Mouse (Mus musculus) adrenal gland, postnatal 25 days (tissue): Measurements from ENCODE around the gene Mblac1. TPM values are rescaled to one million over a fixed set of nuclear protein-coding genes. Genes with fewer than 3 reads are reported as not detected.

Experiments used
- DNase-seq: peaks from one replicate; pipeline ENCODE4 v3.0.0; 2021; ENCODE audit warnings: mixed read lengths
- long read RNA-seq: library from polyadenylated mRNA; stranded (forward); transcript quantifications from one replicate; pipeline ENCODE4 v2.0.0, GENCODE M21; 2021
- total RNA-seq: library from RNA; stranded (reverse); gene quantifications from 2 replicates; pipeline ENCODE4 v1.2.3, GENCODE M21; 2021

Mblac1 gene
- total RNA-seq = 9.4 and 12.1 TPM in 2 replicates
- long read RNA-seq, transcript Mblac1-201 (1 exons, 1,308 nt) = major isoform, 6 of 6 reads
- long read RNA-seq, partial matches to known transcripts = 0 of 6 reads
- long read RNA-seq, other reads (novel, unspliced or antisense) = 0 of 6 reads

GRCm38 (mm10) chr5:138193771-138194727, at the start of gene Mblac1:
Gene Mblac1, plus strand, starts transcription at chr5:138194314.
- DNase-seq = peak; percentile 74

GRCm38 (mm10) chr5:138154390-138154789, 39.7 kb upstream of the Mblac1 start:
- DNase-seq = no peak

GRCm38 (mm10) chr5:138155443-138155976, 38.6 kb upstream of the Mblac1 start, which contains the start of gene Zfp113:
Gene Zfp113, minus strand, starts transcription at chr5:138155744.
- DNase-seq = peak; percentile 76

- no peak for DNase-seq
These were observed 33.8 kb upstream of the Mblac1 start for GRCm38 (mm10) chr5:138160224-138160762.

- peak; percentile 95 for DNase-seq
These were observed 33.1 kb upstream of the Mblac1 start, which contains the start of gene Cops6 for GRCm38 (mm10) chr5:138160842-138161665. Gene Cops6, plus strand, starts transcription at chr5:138161071.

- no peak for DNase-seq
These were observed 31.1 kb upstream of the Mblac1 start for GRCm38 (mm10) chr5:138163046-138163445.

GRCm38 (mm10) chr5:138163610-138164009, 30.5 kb upstream of the Mblac1 start:
- DNase-seq = no peak

- no peak for DNase-seq
These were observed 28.5 kb upstream of the Mblac1 start for GRCm38 (mm10) chr5:138165594-138165993.

GRCm38 (mm10) chr5:138170936-138171561, 23.1 kb upstream of the Mblac1 start:
- peak; percentile 97 for DNase-seq

- peak; percentile 95 for DNase-seq
These were observed 22.2 kb upstream of the Mblac1 start, which contains the start of the genes Ap4m1 and Mcm7 for GRCm38 (mm10) chr5:138171695-138172491. Gene Ap4m1, plus strand, starts transcription at chr5:138172002. Gene Mcm7, minus strand, starts transcription at chr5:138172422.

GRCm38 (mm10) chr5:138173217-138173616, 20.9 kb upstream of the Mblac1 start:
- DNase-seq = no peak

- DNase-seq = peak; percentile 81
These were observed 7.0 kb upstream of the Mblac1 start, which contains the start of the genes Taf6 and Cnpy4 for GRCm38 (mm10) chr5:138186950-138187638. Gene Taf6, minus strand, starts transcription at chr5:138187451. Gene Cnpy4, plus strand, starts transcription at chr5:138187485.

GRCm38 (mm10) chr5:138187661-138188306, 6.3 kb upstream of the Mblac1 start:
- DNase-seq = peak; percentile 31

- peak; percentile 38 for DNase-seq
These were observed 736 bp downstream of the Mblac1 start for GRCm38 (mm10) chr5:138194755-138195345.

- DNase-seq = no peak
These were observed 1.3 kb downstream of the Mblac1 start for GRCm38 (mm10) chr5:138195463-138195862.

- no peak for DNase-seq
These were observed 5.5 kb downstream of the Mblac1 start for GRCm38 (mm10) chr5:138199576-138199975.

GRCm38 (mm10) chr5:138202086-138202485, 8.0 kb downstream of the Mblac1 start:
- no peak for DNase-seq

- DNase-seq = peak; percentile 10
These were observed 13.1 kb downstream of the Mblac1 start for GRCm38 (mm10) chr5:138207253-138207652.

- DNase-seq = no peak
These were observed 13.8 kb downstream of the Mblac1 start for GRCm38 (mm10) chr5:138207873-138208272.
